Mouse (Mus musculus) stomach, embryonic 14.5 days (tissue): ENCODE data around the gene Fam126a. TPM values are rescaled to one million over a fixed set of nuclear protein-coding genes. Genes with fewer than 3 reads are reported as not detected.

Experiments
- polyA plus RNA-seq: library from polyadenylated mRNA; unstranded; fragments of >200 nt; fragmentation: Nextera tagmentation; extraction: Ambion mirVana; gene quantifications from 2 replicates; pipeline ENCODE4 v1.2.1, GENCODE M21; 2014

The Fam126a gene
- polyA plus RNA-seq, 1 experiment from 2014 or later = 21.3 TPM

Other genes starting within 250 kb of the Fam126a start
- 31.8 and 37.8 TPM in 2 replicates for gene Pus7, start 247.0 kb downstream of the Fam126a start, polyA plus RNA-seq
- gene Rint1, start 243.0 kb downstream of the Fam126a start, polyA plus RNA-seq = 35.5 and 35.6 TPM in 2 replicates
- gene Tomm7, start 186.5 kb downstream of the Fam126a start, polyA plus RNA-seq = 116 and 131 TPM in 2 replicates
- gene Klhl7, start 69.9 kb upstream of the Fam126a start, polyA plus RNA-seq = 56.1 and 60.9 TPM in 2 replicates
- 15.8 and 18.0 TPM in 2 replicates for gene Nupl2, start 134.3 kb upstream of the Fam126a start, polyA plus RNA-seq